Mouse (Mus musculus) erythroid progenitor cell, adult 5-6 weeks (primary cell): ENCODE data around the gene Flrt1. TPM values are rescaled to one million over a fixed set of nuclear protein-coding genes. Genes with fewer than 3 reads are reported as not detected.
"Not testable (repeated sequence)": the region's sequence is repeated elsewhere in the genome, so short reads cannot be mapped to it uniquely, and the experiment has no call there.

ENCODE experiments used
- ATAC-seq: replicated peaks from 2 replicates; pipeline ENCODE4 v1.8.0; 2016; ENCODE audit warnings: moderate number of reproducible peaks, mild to moderate bottlenecking, moderate TSS enrichment, inconsistent platforms; ENCODE audit not compliant: poor library complexity, low FRiP score, severe bottlenecking
- total RNA-seq, 2 experiments: library from RNA; stranded (forward) in 1 of 2; stranded (reverse) in 1 of 2; fragments of 150-400 nt in 1 of 2; fragments of 186-747, 209-891 nt in 1 of 2; gene quantifications; 2 replicates each; pipeline versions ENCODE4 v1.2.3 to v1.2.4; 2015 to 2017; ENCODE audit warnings: low replicate concordance in 2 of 2

Flrt1 gene
- total RNA-seq, 2 experiments from 2014 or later = not detected

DNA sequence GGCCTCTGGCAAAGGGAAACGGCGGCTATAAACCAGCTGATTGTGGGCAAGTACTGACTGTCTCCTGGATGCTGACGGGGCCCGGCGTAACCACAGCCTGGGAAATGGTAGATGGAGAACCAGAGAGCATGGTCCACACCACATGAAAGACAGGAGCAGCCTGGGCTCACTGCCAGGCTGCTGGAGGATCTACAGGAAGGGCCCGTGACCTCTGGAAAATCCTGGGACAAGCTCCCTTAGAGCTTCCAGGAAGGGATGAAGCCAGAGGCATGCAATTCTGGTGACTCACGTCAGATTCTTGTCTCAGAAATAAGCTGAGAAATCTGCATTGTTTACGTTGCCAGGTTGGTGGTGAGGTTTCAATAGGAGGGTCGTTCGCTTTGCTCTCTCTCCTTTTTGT is 50.8 kb downstream of the Flrt1 start:
- no peak for ATAC-seq

DNA sequence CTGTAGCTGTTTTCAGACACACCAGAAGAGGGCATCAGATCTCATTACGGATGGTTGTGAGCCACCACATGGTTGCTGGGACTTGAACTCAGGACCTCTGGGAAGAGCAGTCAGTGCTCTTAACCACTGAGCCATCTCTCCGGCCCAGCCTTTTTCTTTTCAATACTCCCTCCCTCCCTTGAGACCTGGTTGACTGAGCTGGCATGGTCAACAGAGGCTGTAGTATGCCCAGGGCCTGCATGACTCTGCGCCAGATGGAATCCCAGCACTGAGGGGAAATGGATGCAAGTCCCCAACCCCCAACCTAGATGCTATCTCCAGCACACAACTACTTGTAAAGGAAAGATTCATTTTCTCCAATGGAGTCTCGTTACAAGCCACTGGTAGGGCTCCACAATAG is 52.1 kb downstream of the Flrt1 start:
- not testable (repeated sequence) for ATAC-seq

DNA sequence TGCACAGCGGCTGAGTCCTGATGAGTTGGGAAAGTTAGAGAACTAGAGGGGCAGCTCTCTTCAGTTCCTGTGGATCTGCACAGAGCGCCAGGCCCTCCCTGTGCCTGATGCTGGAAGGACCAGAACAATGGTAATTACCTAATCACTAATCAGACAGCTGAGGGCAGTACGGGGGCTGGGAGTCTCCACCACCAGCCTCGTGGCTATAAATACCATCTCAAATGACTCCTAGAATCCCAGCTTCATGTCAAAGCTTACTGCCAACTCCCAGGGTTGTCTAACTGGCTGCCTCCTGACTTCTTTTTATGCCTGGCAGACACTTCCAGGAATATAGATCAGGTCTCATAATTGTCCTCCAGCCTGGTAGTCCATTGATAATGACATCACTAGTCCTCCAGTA is 60.8 kb downstream of the Flrt1 start:
- no peak for ATAC-seq

DNA sequence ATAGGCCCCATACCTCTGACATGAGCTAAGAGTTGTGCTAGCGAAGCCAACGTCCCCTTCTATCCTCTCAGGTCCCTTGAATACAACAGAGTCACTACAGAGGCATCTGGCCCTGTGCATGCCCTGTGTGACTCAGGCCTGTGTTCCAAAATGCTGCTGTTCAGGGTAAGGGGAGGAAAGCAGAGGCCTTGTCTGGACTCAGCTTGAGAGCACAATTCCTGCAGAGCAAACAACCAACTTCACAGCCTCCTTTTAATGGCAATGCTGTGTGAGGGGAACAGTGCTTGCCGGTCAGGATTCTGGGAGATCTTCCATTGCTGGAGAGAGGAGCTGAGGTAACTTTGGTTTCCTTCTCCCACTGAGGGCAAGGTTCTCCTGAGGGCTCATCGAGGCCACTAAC is 61.2 kb downstream of the Flrt1 start:
- no peak for ATAC-seq

Other genes with a start within 250 kb of the Flrt1 start
- gene Ccdc88b, start 247.5 kb downstream of the Flrt1 start, total RNA-seq (2015; ENCODE audit: low replicate concordance) = 4.2 and 9.4 TPM in 2 replicates
- gene Ccdc88b, start 247.5 kb downstream of the Flrt1 start, total RNA-seq (2017; ENCODE audit: low replicate concordance) = 6.4 and 12.1 TPM in 2 replicates
- gene Trmt112, start 196.0 kb downstream of the Flrt1 start, total RNA-seq (2015; ENCODE audit: low replicate concordance) = 30.6 and 44.0 TPM in 2 replicates
- 20.2 and 33.6 TPM in 2 replicates for gene Trmt112, start 196.0 kb downstream of the Flrt1 start, total RNA-seq (2017; ENCODE audit: low replicate concordance)
- gene Prdx5, start 195.6 kb downstream of the Flrt1 start, total RNA-seq (2015; ENCODE audit: low replicate concordance) = 130 and 145 TPM in 2 replicates
- gene Prdx5, start 195.6 kb downstream of the Flrt1 start, total RNA-seq (2017; ENCODE audit: low replicate concordance) = 101 and 126 TPM in 2 replicates
- 2.9 and 3.4 TPM in 2 replicates for gene Esrra, start 183.9 kb downstream of the Flrt1 start, total RNA-seq (2015; ENCODE audit: low replicate concordance)
- gene Esrra, start 183.9 kb downstream of the Flrt1 start, total RNA-seq (2017; ENCODE audit: low replicate concordance) = 0.61 and 2.7 TPM in 2 replicates
- not detected in 2 replicates for gene Catsperz, start 180.3 kb downstream of the Flrt1 start, total RNA-seq (2015; ENCODE audit: low replicate concordance)
- gene Catsperz, start 180.3 kb downstream of the Flrt1 start, total RNA-seq (2017; ENCODE audit: low replicate concordance) = not detected in 2 replicates
- not detected in 2 replicates for gene Kcnk4, start 171.2 kb downstream of the Flrt1 start, total RNA-seq (2015; ENCODE audit: low replicate concordance)
- not detected in 2 replicates for gene Kcnk4, start 171.2 kb downstream of the Flrt1 start, total RNA-seq (2017; ENCODE audit: low replicate concordance)
- 2.9 and 5.0 TPM in 2 replicates for gene Bad, start 163.9 kb downstream of the Flrt1 start, total RNA-seq (2015; ENCODE audit: low replicate concordance)
- 6.3 and 10.9 TPM in 2 replicates for gene Bad, start 163.9 kb downstream of the Flrt1 start, total RNA-seq (2017; ENCODE audit: low replicate concordance)
- 2.9 TPM in 2 replicates for gene Gpr137, start 163.2 kb downstream of the Flrt1 start, total RNA-seq (2015; ENCODE audit: low replicate concordance)
- gene Gpr137, start 163.2 kb downstream of the Flrt1 start, total RNA-seq (2017; ENCODE audit: low replicate concordance) = 2.8 TPM in 1 of 2 replicates, not detected in the other
- 31.0 and 59.1 TPM in 2 replicates for gene Ppp1r14b, start 130.8 kb downstream of the Flrt1 start, total RNA-seq (2015; ENCODE audit: low replicate concordance)
- gene Ppp1r14b, start 130.8 kb downstream of the Flrt1 start, total RNA-seq (2017; ENCODE audit: low replicate concordance) = 0.91 and 10.4 TPM in 2 replicates
- 1.4 and 1.7 TPM in 2 replicates for gene Plcb3, start 129.3 kb downstream of the Flrt1 start, total RNA-seq (2015; ENCODE audit: low replicate concordance)
- 0.68 and 1.8 TPM in 2 replicates for gene Plcb3, start 129.3 kb downstream of the Flrt1 start, total RNA-seq (2017; ENCODE audit: low replicate concordance)
- gene Fkbp2, start 125.2 kb downstream of the Flrt1 start, total RNA-seq (2015; ENCODE audit: low replicate concordance) = 38.1 and 93.3 TPM in 2 replicates
- 31.0 and 34.9 TPM in 2 replicates for gene Fkbp2, start 125.2 kb downstream of the Flrt1 start, total RNA-seq (2017; ENCODE audit: low replicate concordance)
- gene Vegfb, start 118.1 kb downstream of the Flrt1 start, total RNA-seq (2015; ENCODE audit: low replicate concordance) = 13.7 and 22.2 TPM in 2 replicates
- gene Vegfb, start 118.1 kb downstream of the Flrt1 start, total RNA-seq (2017; ENCODE audit: low replicate concordance) = 0.98 and 4.1 TPM in 2 replicates
- gene Dnajc4, start 113.2 kb downstream of the Flrt1 start, total RNA-seq (2015; ENCODE audit: low replicate concordance) = 11.5 TPM in 1 of 2 replicates, not detected in the other
- gene Dnajc4, start 113.2 kb downstream of the Flrt1 start, total RNA-seq (2017; ENCODE audit: low replicate concordance) = 2.2 and 2.6 TPM in 2 replicates
- gene Nudt22, start 109.6 kb downstream of the Flrt1 start, total RNA-seq (2015; ENCODE audit: low replicate concordance) = 4.2 and 10.1 TPM in 2 replicates
- gene Nudt22, start 109.6 kb downstream of the Flrt1 start, total RNA-seq (2017; ENCODE audit: low replicate concordance) = 0.26 and 3.9 TPM in 2 replicates
- gene Trpt1, start 109.6 kb downstream of the Flrt1 start, total RNA-seq (2015; ENCODE audit: low replicate concordance) = not detected in 2 replicates
- gene Trpt1, start 109.6 kb downstream of the Flrt1 start, total RNA-seq (2017; ENCODE audit: low replicate concordance) = not detected in 2 replicates
- 30.6 and 38.6 TPM in 2 replicates for gene Fermt3, start 86.3 kb downstream of the Flrt1 start, total RNA-seq (2015; ENCODE audit: low replicate concordance)
- gene Fermt3, start 86.3 kb downstream of the Flrt1 start, total RNA-seq (2017; ENCODE audit: low replicate concordance) = 63.9 and 69.1 TPM in 2 replicates
- gene Stip1, start 65.8 kb downstream of the Flrt1 start, total RNA-seq (2015; ENCODE audit: low replicate concordance) = 59.5 and 78.6 TPM in 2 replicates
- gene Stip1, start 65.8 kb downstream of the Flrt1 start, total RNA-seq (2017; ENCODE audit: low replicate concordance) = 48.1 and 60.8 TPM in 2 replicates
- not detected in 2 replicates for gene Macrod1, start 48.9 kb downstream of the Flrt1 start, total RNA-seq (2015; ENCODE audit: low replicate concordance)
- gene Macrod1, start 48.9 kb downstream of the Flrt1 start, total RNA-seq (2017; ENCODE audit: low replicate concordance) = 0.53 and 1.2 TPM in 2 replicates
- gene Otub1, start 100.6 kb upstream of the Flrt1 start, total RNA-seq (2015; ENCODE audit: low replicate concordance) = 17.3 and 25.6 TPM in 2 replicates
- gene Otub1, start 100.6 kb upstream of the Flrt1 start, total RNA-seq (2017; ENCODE audit: low replicate concordance) = 8.2 and 10.0 TPM in 2 replicates
- 226 and 267 TPM in 2 replicates for gene Cox8a, start 111.9 kb upstream of the Flrt1 start, total RNA-seq (2015; ENCODE audit: low replicate concordance)
- gene Cox8a, start 111.9 kb upstream of the Flrt1 start, total RNA-seq (2017; ENCODE audit: low replicate concordance) = 106 and 241 TPM in 2 replicates
- gene Naa40, start 135.5 kb upstream of the Flrt1 start, total RNA-seq (2015; ENCODE audit: low replicate concordance) = 35.6 and 47.2 TPM in 2 replicates
- 44.8 and 57.3 TPM in 2 replicates for gene Naa40, start 135.5 kb upstream of the Flrt1 start, total RNA-seq (2017; ENCODE audit: low replicate concordance)
- gene Rcor2, start 161.6 kb upstream of the Flrt1 start, total RNA-seq (2015; ENCODE audit: low replicate concordance) = 2.2 TPM in 1 of 2 replicates, not detected in the other
- gene Rcor2, start 161.6 kb upstream of the Flrt1 start, total RNA-seq (2017; ENCODE audit: low replicate concordance) = 0.53 TPM in 1 of 2 replicates, not detected in the other
- 48.7 and 54.1 TPM in 2 replicates for gene Mark2, start 236.1 kb upstream of the Flrt1 start, total RNA-seq (2015; ENCODE audit: low replicate concordance)
- 38.4 and 51.5 TPM in 2 replicates for gene Mark2, start 236.1 kb upstream of the Flrt1 start, total RNA-seq (2017; ENCODE audit: low replicate concordance)